Mouse (Mus musculus) limb, embryonic 12.5 days (tissue): ENCODE measurements around the gene Slc25a33. TPM values are rescaled to one million over a fixed set of nuclear protein-coding genes. Genes with fewer than 3 reads are reported as not detected.

Source experiments
- microRNA-seq: library from miRNA; unstranded; fragments of <30 nt; microRNA quantifications from one replicate; pipeline ENCODE4, GENCODE M21; 2017
- polyA plus RNA-seq: library from polyadenylated mRNA; unstranded; fragments of >200 nt; fragmentation: Nextera tagmentation; extraction: Ambion mirVana; gene quantifications from 2 replicates; pipeline ENCODE4 v1.2.1, GENCODE M21; 2016

The Slc25a33 gene
- polyA plus RNA-seq, 1 experiment from 2014 or later = 33.5 TPM

Small RNA genes within 50 kb of the gene (microRNA-seq; reads per million reads assigned to microRNA genes)
- not detected for gene Gm47301

Other genes starting within 250 kb of the Slc25a33 start
- 64.3 and 65.3 TPM in 2 replicates for gene Clstn1, start 187.8 kb downstream of the Slc25a33 start, polyA plus RNA-seq
- gene Pik3cd, start 71.7 kb downstream of the Slc25a33 start, polyA plus RNA-seq = 3.8 TPM in 2 replicates
- gene Tmem201, start 36.2 kb downstream of the Slc25a33 start, polyA plus RNA-seq = 37.9 and 38.4 TPM in 2 replicates
- gene Spsb1, start 180.8 kb upstream of the Slc25a33 start, polyA plus RNA-seq = 17.7 and 19.1 TPM in 2 replicates
- 7.0 and 10.0 TPM in 2 replicates for gene H6pd, start 234.7 kb upstream of the Slc25a33 start, polyA plus RNA-seq